Mouse (Mus musculus) E14TG2a.4 (cell line): Measurements from ENCODE around the gene Mfap3.

Source experiments
- H3K27me3 ChIP-seq: 2 replicates; pipeline ENCODE4 v1.6.1; 2014; ENCODE audit warnings: low read length, control low read depth; ENCODE audit not compliant: insufficient read depth
- H3K36me3 ChIP-seq: 2 replicates; pipeline ENCODE4 v1.6.1; 2014; ENCODE audit warnings: low read length, control low read depth; ENCODE audit not compliant: insufficient read depth
- H3K4me1 ChIP-seq: replicated peaks from 2 replicates; pipeline ENCODE4 v1.6.1; 2014; ENCODE audit warnings: low read depth, low read length, control low read depth
- H3K4me3 ChIP-seq: replicated peaks from 2 replicates; pipeline ENCODE4 v1.5.1; 2014; ENCODE audit warnings: mild to moderate bottlenecking, low read length
- H3K9me3 ChIP-seq: 2 replicates; pipeline ENCODE4 v1.6.1; 2014; ENCODE audit warnings: low read length, control low read depth
- CTCF ChIP-seq: conservative IDR thresholded peaks from 2 replicates; pipeline ENCODE4 v1.5.1; 2014; ENCODE audit warnings: low read length
- NANOG ChIP-seq: IDR thresholded peaks from 2 replicates; pipeline ENCODE4 v1.6.1; 2014; ENCODE audit warnings: borderline replicate concordance, low read length, mixed read lengths
- POU5F1 ChIP-seq: IDR thresholded peaks from 2 replicates; pipeline ENCODE4 v1.6.1; 2014; ENCODE audit warnings: low read length, borderline replicate concordance

Mfap3 gene

GRCm38 (mm10) chr11:57497701-57498100 lies 20.8 kb upstream of the Mfap3 start:
- H3K4me1 ChIP-seq = peaks cover 46% of the 10 kb centered on the region
- no peaks in the 10 kb centered on the region for H3K9me3 ChIP-seq
- TF ChIP-seq NANOG (no peak), POU5F1 (no peak), CTCF (no peak)
- peaks cover 60% of the 10 kb centered on the region for H3K36me3 ChIP-seq
- no peaks in the 10 kb centered on the region for H3K27me3 ChIP-seq
- no peak overlapping the region for H3K4me3 ChIP-seq

- Histone ChIP-seq H3K27me3 (no peaks in the 10 kb centered on the region), H3K9me3 (no peaks in the 10 kb centered on the region), H3K4me3 (no peak overlapping the region), H3K4me1 (peaks cover 49% of the 10 kb centered on the region), H3K36me3 (peaks cover 60% of the 10 kb centered on the region)
- TF ChIP-seq NANOG (no peak), CTCF (no peak), POU5F1 (no peak)
Observed at GRCm38 (mm10) chr11:57498215-57498614, 20.2 kb upstream of the Mfap3 start.

- Histone ChIP-seq H3K4me3 (no peak overlapping the region), H3K27me3 (no peaks in the 10 kb centered on the region), H3K9me3 (no peaks in the 10 kb centered on the region), H3K4me1 (peaks cover 31% of the 10 kb centered on the region), H3K36me3 (peaks cover 65% of the 10 kb centered on the region)
- no peak for TF ChIP-seq CTCF
- no peak for TF ChIP-seq POU5F1
- TF ChIP-seq NANOG = no peak
Observed at GRCm38 (mm10) chr11:57503155-57503554, 15.3 kb upstream of the Mfap3 start.

- no peak for TF ChIP-seq NANOG
- no peak for TF ChIP-seq POU5F1
- TF ChIP-seq CTCF = no peak
- Histone ChIP-seq H3K36me3 (peaks cover 83% of the 10 kb centered on the region), H3K4me3 (no peak overlapping the region), H3K4me1 (peaks cover 12% of the 10 kb centered on the region), H3K9me3 (no peaks in the 10 kb centered on the region), H3K27me3 (no peaks in the 10 kb centered on the region)
Observed at GRCm38 (mm10) chr11:57506899-57507298, 11.6 kb upstream of the Mfap3 start.

GRCm38 (mm10) chr11:57515218-57515617 lies 3.2 kb upstream of the Mfap3 start:
- H3K4me1 ChIP-seq = peaks cover 13% of the 10 kb centered on the region
- H3K9me3 ChIP-seq = no peaks in the 10 kb centered on the region
- TF ChIP-seq POU5F1 = no peak
- TF ChIP-seq CTCF = no peak
- no peak for TF ChIP-seq NANOG
- H3K4me3 ChIP-seq = no peak overlapping the region
- no peaks in the 10 kb centered on the region for H3K27me3 ChIP-seq
- peaks cover 41% of the 10 kb centered on the region for H3K36me3 ChIP-seq

GRCm38 (mm10) chr11:57516946-57517441 lies 1.5 kb upstream of the Mfap3 start:
- H3K4me3 ChIP-seq = no peak overlapping the region
- no peaks in the 10 kb centered on the region for H3K27me3 ChIP-seq
- peaks cover 26% of the 10 kb centered on the region for H3K4me1 ChIP-seq
- no peak for TF ChIP-seq CTCF
- TF ChIP-seq POU5F1 = no peak
- TF ChIP-seq NANOG = no peak
- no peaks in the 10 kb centered on the region for H3K9me3 ChIP-seq
- H3K36me3 ChIP-seq = peaks cover 40% of the 10 kb centered on the region

- Histone ChIP-seq H3K36me3 (peaks cover 38% of the 10 kb centered on the region), H3K27me3 (no peaks in the 10 kb centered on the region), H3K9me3 (no peaks in the 10 kb centered on the region), H3K4me1 (peaks cover 37% of the 10 kb centered on the region), H3K4me3 (peak overlapping the region; percentile 94)
- no peak for TF ChIP-seq POU5F1
- no peak for TF ChIP-seq NANOG
- no peak for TF ChIP-seq CTCF
Observed at GRCm38 (mm10) chr11:57518751-57519148, 286 bp downstream of the Mfap3 start.

GRCm38 (mm10) chr11:57519304-57519703 lies 840 bp downstream of the Mfap3 start:
- Histone ChIP-seq H3K36me3 (peaks cover 35% of the 10 kb centered on the region), H3K4me3 (peak overlapping the region; percentile 94), H3K9me3 (no peaks in the 10 kb centered on the region), H3K27me3 (no peaks in the 10 kb centered on the region), H3K4me1 (peaks cover 37% of the 10 kb centered on the region)
- TF ChIP-seq CTCF (no peak), POU5F1 (no peak), NANOG (no peak)

GRCm38 (mm10) chr11:57521206-57521605 lies 2.7 kb downstream of the Mfap3 start:
- H3K4me1 ChIP-seq = peaks cover 37% of the 10 kb centered on the region
- H3K4me3 ChIP-seq = no peak overlapping the region
- no peaks in the 10 kb centered on the region for H3K27me3 ChIP-seq
- TF ChIP-seq NANOG (no peak), CTCF (no peak), POU5F1 (no peak)
- no peaks in the 10 kb centered on the region for H3K9me3 ChIP-seq
- peaks cover 35% of the 10 kb centered on the region for H3K36me3 ChIP-seq
